Mouse (Mus musculus) ES-Bruce4 (cell line): ENCODE results near the gene Pnmal2.

Experiments
- CTCF ChIP-seq: IDR thresholded peaks from one replicate; pipeline ENCODE4 v1.8.1; 2011; ENCODE audit warnings: low read depth, low read length
- POLR2A ChIP-seq: IDR thresholded peaks from one replicate; pipeline ENCODE4 v1.8.1; 2011; ENCODE audit warnings: low read length; ENCODE audit not compliant: insufficient read depth

DNA sequence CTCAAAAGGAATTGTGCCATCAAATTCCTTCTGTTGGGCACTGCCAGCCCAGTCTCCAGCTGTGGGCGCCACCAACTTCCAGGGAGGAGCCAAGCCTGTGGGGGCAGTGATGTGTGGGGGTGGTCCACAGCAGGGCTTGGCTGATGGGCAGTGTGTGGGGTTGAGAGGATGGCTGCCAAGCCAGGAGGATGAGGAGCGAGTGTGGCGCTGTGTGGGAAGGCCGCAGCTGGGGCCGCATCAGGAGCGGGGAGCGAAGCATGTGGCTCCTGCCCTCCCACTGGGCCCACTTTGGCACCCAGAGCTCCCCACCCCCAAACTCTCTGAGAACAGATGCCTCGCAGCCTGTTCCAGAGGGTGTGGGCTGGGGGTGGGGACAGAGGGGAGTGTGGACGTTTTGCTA lies 26.5 kb upstream of the Pnmal2 start:
- TF ChIP-seq CTCF = no peak
- no peak for TF ChIP-seq POLR2A
